Mouse (Mus musculus) stomach, embryonic 14.5 days (tissue): Measurements from ENCODE around the gene Slc25a24. TPM values are rescaled to one million over a fixed set of nuclear protein-coding genes. Genes with fewer than 3 reads are reported as not detected.

Experiments used
- ATAC-seq: fragments of 200-750 bp; cut with Nextera tagmentation; 2 replicates; pipeline ENCODE4 v1.8.0; 2017; ENCODE audit warnings: low read depth, moderate TSS enrichment; ENCODE audit not compliant: insufficient number of reproducible peaks, insufficient read depth, low FRiP score
- H3K27ac ChIP-seq: fragments of 300-500 bp; sonication (generic); 2 replicates; pipeline ENCODE4 v1.5.1; 2014; ENCODE audit warnings: mild to moderate bottlenecking, low read length, moderate library complexity, mixed read lengths
- H3K27me3 ChIP-seq: fragments of 300-500 bp; sonication (generic); 2 replicates; pipeline ENCODE4 v1.6.1; 2014; ENCODE audit warnings: low read length, control low read depth, mixed read lengths; ENCODE audit not compliant: control insufficient read depth, insufficient read depth
- H3K36me3 ChIP-seq: fragments of 300-500 bp; sonication (generic); 2 replicates; pipeline ENCODE4 v1.6.1; 2014; ENCODE audit warnings: mild to moderate bottlenecking, control low read depth, low read length, moderate library complexity, mixed read lengths; ENCODE audit not compliant: control insufficient read depth, insufficient read depth
- H3K4me1 ChIP-seq: fragments of 300-500 bp; sonication (generic); 2 replicates; pipeline ENCODE4 v1.6.1; 2014; ENCODE audit warnings: low read length, control low read depth, mixed read lengths; ENCODE audit not compliant: control insufficient read depth, insufficient read depth
- H3K4me2 ChIP-seq: fragments of 300-500 bp; sonication (generic); replicated peaks from 2 replicates; pipeline ENCODE4 v1.6.1; 2014; ENCODE audit warnings: low read depth, low read length, control low read depth
- H3K4me3 ChIP-seq: fragments of 300-500 bp; sonication (generic); 2 replicates; pipeline ENCODE4 v1.5.1; 2014; ENCODE audit warnings: low read depth, low read length, control low read depth
- H3K9ac ChIP-seq: fragments of 300-500 bp; sonication (generic); replicated peaks from 2 replicates; pipeline ENCODE4 v1.6.1; 2014; ENCODE audit warnings: low read depth, mild to moderate bottlenecking, control low read depth, low read length, moderate library complexity, mixed read lengths
- H3K9me3 ChIP-seq: fragments of 300-500 bp; sonication (generic); 2 replicates; pipeline ENCODE4 v1.6.1; 2016; ENCODE audit warnings: low read depth, low read length, control low read depth; ENCODE audit not compliant: control insufficient read depth
- WGBS: fragments of 180-500 bp; shearing (Covaris S2); extraction: QIAGEN DNeasy Blood & Tissue Kit; methylation state at CpG from one replicate; pipeline ENCODE4 v1.1.7; 2014; 5-methylcytosine and 5-hydroxymethylcytosine counted together
- polyA plus RNA-seq: library from polyadenylated mRNA; unstranded; fragments of >200 nt; fragmentation: Nextera tagmentation; extraction: Ambion mirVana; gene quantifications from 2 replicates; pipeline ENCODE4 v1.2.1, GENCODE M21; 2014

The Slc25a24 gene
- polyA plus RNA-seq, 1 experiment from 2014 or later: 43.8 TPM

DNA sequence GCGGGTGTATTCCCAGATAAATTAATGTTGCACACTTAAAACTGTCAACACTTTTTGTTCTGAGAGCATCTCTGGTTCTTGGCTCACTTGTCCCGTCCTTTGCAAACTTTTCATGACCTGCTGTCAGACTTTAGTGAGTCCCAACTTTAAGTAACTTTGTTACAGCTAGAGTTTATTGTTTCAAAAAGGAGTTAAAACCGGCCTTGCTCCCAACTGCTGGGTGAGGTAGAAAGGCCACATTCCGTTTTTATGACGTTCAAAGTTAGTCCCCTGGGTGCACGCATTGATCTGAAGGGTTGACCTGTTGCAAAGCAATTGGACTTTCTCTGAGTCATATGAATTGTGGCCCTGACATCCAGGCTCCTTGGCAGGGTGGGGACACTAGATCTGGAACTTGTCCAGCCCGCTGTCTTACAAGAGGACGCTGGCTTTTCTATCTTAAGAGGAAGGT is 607 bp downstream of the Slc25a24 start:
- 5% methylated on average over 8 of the region's 8 CpGs for WGBS
- Histone ChIP-seq H3K27ac (peak overlapping the region; percentile 84), H3K9ac (peak overlapping the region; percentile 90), H3K9me3 (no peaks in the 10 kb centered on the region), H3K4me2 (peak overlapping the region; percentile 50), H3K4me3 (peak overlapping the region; percentile 92), H3K4me1 (peaks cover 8% of the 10 kb centered on the region; the same call in 1 of the 2 replicates), H3K27me3 (no peaks in the 10 kb centered on the region), H3K36me3 (no peaks in the 10 kb centered on the region; the same call in 1 of the 2 replicates)
- no peak for ATAC-seq

DNA sequence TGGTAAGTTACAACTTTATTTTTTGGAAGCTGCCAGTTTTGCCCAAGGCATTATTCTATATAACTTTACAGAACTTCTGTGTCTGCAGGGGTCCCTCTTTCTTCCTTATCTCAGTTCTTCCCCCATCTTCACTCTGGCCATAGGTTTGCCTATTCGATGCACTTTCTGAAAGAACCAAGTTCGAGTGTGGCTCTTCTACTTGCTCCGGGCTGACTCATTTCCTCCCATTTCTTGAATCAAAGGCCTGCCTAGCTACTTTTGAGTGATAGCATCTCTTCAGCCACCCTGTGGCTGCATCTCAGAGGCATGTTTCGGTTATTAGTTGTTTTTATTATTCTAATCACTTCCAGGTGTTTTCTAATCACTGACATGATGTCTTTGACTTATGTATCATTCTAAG is 1.1 kb downstream of the Slc25a24 start:
- 37% methylated on average over 4 of the region's 4 CpGs for WGBS
- Histone ChIP-seq H3K36me3 (no peaks in the 10 kb centered on the region; the same call in 1 of the 2 replicates), H3K4me1 (peaks cover 8% of the 10 kb centered on the region; the same call in 1 of the 2 replicates), H3K9me3 (no peaks in the 10 kb centered on the region), H3K27me3 (no peaks in the 10 kb centered on the region), H3K9ac (no peak overlapping the region), H3K4me2 (peak overlapping the region; percentile 50), H3K4me3 (peak overlapping the region; percentile 92), H3K27ac (no peak overlapping the region)
- no peak for ATAC-seq

DNA sequence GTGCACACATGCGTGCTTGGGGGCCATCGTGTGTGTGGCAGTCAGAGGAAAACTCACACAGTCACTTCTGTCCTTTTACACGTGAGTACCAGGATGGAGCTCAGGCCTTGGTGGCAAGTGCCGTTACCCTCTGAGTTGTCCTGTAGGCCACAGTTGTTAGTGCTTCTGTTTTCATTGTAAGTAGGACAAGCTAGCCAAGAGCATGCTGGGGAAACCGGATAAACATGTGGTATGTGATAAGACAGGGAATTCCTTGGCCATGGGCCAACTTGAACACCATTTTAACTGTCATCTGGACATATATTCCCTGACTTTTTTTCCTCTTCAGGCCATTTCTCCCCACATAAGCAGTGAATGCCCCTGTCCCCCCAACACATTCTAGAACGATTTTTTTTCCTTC is 2.6 kb downstream of the Slc25a24 start:
- no peak for ATAC-seq
- no peak overlapping the region for H3K4me2 ChIP-seq
- H3K36me3 ChIP-seq: no peaks in the 10 kb centered on the region; the same call in 1 of the 2 replicates
- H3K9me3 ChIP-seq: no peaks in the 10 kb centered on the region
- 70% methylated on average over 6 of the region's 6 CpGs for WGBS
- no peak overlapping the region for H3K9ac ChIP-seq
- no peaks in the 10 kb centered on the region for H3K27me3 ChIP-seq
- peaks cover 8% of the 10 kb centered on the region; the same call in 1 of the 2 replicates for H3K4me1 ChIP-seq
- H3K4me3 ChIP-seq: no peak overlapping the region
- H3K27ac ChIP-seq: no peak overlapping the region

DNA sequence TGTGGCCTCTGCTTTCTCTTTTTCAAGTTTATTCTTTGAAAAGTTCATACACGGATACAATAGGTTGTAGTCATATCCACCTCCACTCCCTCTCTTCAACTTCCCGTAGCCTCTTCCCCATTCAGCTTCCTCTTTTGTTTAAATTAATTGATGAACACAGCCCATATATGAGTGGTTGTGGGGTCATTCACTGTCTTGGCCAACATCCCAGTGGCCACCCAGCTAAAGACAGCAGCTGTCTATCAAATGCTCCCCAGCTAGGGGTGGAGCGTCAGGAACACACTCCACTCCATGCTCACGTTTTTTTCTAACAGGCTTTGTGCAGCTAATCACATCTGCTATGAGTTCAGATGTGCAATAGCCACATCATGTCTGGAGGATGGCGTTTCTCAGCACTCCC is 6.8 kb downstream of the Slc25a24 start:
- no peak for ATAC-seq
- Histone ChIP-seq H3K9me3 (no peaks in the 10 kb centered on the region), H3K4me2 (no peak overlapping the region), H3K4me3 (no peak overlapping the region), H3K36me3 (no peaks in the 10 kb centered on the region; the same call in 1 of the 2 replicates), H3K9ac (no peak overlapping the region), H3K27ac (no peak overlapping the region), H3K27me3 (no peaks in the 10 kb centered on the region), H3K4me1 (no peaks in the 10 kb centered on the region)
- WGBS: 72% methylated on average over 5 of the region's 5 CpGs

DNA sequence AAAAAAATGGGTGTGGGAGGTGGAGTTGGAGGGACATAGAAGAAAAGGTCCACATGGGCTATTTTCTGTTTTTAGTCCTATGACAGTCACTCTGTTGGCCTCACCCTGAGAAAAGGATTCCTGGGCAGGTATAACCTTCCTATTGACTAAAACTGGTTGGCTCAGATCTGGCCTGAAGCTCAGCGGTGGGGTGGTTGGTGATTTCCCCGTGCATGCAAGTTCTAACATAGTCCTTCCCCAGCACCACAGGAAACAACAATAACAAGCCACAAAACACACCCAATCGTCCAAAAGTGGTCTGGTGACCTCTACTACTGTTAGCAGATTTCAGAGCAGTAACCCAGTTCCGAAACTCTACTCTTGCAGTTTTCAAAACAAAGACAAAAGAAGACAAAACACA is 10.0 kb downstream of the Slc25a24 start:
- no peak overlapping the region for H3K27ac ChIP-seq
- no peaks in the 10 kb centered on the region for H3K27me3 ChIP-seq
- H3K4me3 ChIP-seq: no peak overlapping the region
- no peak overlapping the region for H3K4me2 ChIP-seq
- H3K9me3 ChIP-seq: no peaks in the 10 kb centered on the region
- H3K36me3 ChIP-seq: no peaks in the 10 kb centered on the region; the same call in 1 of the 2 replicates
- no peak for ATAC-seq
- WGBS: 86% methylated on average over 4 of the region's 4 CpGs
- H3K9ac ChIP-seq: no peak overlapping the region
- H3K4me1 ChIP-seq: no peaks in the 10 kb centered on the region

DNA sequence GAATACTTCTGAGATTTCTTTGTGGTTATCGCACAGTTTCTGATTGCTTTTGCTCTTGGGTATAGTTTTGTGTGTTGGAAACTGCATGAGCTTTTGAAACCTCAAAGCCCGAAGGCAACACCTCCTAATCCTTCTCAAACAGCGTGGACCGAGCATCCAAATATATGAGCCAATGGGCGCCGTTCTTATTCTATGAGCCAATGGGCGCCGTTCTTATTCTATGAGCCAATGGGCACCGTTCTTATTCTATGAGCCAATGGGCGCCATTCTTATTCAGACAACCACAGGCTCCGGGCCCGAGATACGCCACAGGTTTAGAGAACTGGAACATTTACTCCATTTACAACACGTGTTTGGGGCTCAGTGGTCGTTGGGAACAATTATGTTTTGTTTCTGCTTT is 11.1 kb downstream of the Slc25a24 start:
- no peaks in the 10 kb centered on the region for H3K4me1 ChIP-seq

DNA sequence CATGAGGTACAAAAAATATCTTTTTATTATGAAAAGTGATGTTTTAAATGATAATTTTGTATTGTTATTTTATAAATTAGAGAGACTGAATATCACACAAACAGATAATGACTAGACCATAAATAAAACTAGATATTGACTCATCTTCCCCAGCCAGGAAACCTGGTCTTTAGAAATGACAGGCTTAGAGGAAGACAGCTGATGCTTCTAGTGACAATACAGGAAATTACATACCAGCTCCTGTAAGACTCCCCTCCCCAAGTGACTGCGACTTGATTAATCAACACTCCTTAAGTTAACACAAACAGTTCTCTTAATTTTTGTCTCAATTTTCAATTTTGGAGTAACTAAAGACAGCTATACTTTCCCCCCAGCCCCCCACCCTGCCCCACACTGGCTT is 12.4 kb downstream of the Slc25a24 start:
- Histone ChIP-seq H3K9me3 (no peaks in the 10 kb centered on the region), H3K4me3 (no peak overlapping the region), H3K9ac (no peak overlapping the region), H3K27me3 (no peaks in the 10 kb centered on the region), H3K27ac (no peak overlapping the region), H3K36me3 (no peaks in the 10 kb centered on the region; the same call in 1 of the 2 replicates), H3K4me2 (no peak overlapping the region), H3K4me1 (no peaks in the 10 kb centered on the region)
- ATAC-seq: no peak
- 91% methylated on average over 1 of the region's 1 CpGs for WGBS

More for the DNA sequence above, 11.1 kb downstream of the Slc25a24 start:
- no peak for ATAC-seq
- H3K36me3 ChIP-seq: no peaks in the 10 kb centered on the region; the same call in 1 of the 2 replicates
- no peaks in the 10 kb centered on the region for H3K27me3 ChIP-seq
- H3K27ac ChIP-seq: no peak overlapping the region
- 95% methylated on average over 15 of the region's 15 CpGs for WGBS
- no peak overlapping the region for H3K9ac ChIP-seq
- H3K4me3 ChIP-seq: no peak overlapping the region
- H3K4me2 ChIP-seq: no peak overlapping the region
- H3K9me3 ChIP-seq: no peaks in the 10 kb centered on the region

DNA sequence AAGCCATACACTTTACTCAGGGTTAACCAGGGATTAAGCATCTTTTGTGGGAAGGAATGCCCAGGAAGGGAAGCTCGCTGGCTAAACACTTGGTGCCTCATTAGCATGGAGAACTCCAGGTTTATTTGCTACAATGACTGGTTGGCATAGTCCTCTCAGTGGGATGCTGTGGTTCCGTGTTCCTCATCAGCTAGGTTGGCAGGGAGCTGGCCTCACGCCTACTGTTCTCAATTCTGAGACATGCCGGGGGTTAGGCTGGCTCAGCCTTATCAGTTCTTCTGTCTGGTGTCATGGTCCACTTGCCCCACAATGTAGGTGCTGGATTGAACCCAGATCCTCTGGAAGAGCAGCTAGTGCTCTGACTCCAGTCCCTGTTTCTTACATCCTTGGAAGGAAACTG is 29.6 kb downstream of the Slc25a24 start:
- Histone ChIP-seq H3K9me3 (no peaks in the 10 kb centered on the region), H3K9ac (no peak overlapping the region), H3K27ac (no peak overlapping the region), H3K27me3 (no peaks in the 10 kb centered on the region), H3K4me3 (no peak overlapping the region), H3K4me1 (no peaks in the 10 kb centered on the region), H3K36me3 (peaks cover 3% of the 10 kb centered on the region; the same call in 1 of the 2 replicates), H3K4me2 (no peak overlapping the region)
- ATAC-seq: no peak
- WGBS: 89% methylated on average over 4 of the region's 4 CpGs

DNA sequence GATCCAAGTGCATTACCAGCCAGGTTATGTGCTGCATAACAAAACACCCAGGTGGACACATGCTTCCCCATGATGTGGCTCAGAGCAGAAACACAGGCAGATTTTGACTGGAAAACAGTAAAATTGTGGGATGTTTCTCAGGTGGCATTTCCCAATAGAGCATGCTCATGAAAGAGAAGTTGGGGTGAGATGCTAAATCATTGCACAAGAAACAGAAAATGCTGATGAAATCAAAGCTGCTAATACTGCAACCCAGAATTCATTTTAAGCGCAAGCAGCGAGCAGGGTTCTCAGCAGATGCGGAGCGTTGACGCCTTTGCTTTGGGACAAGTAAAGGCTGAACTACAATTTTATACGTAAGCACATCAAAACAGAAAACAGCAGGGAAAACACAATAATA is 30.5 kb downstream of the Slc25a24 start:
- Histone ChIP-seq H3K4me3 (no peak overlapping the region), H3K27ac (no peak overlapping the region), H3K36me3 (peaks cover 3% of the 10 kb centered on the region; the same call in 1 of the 2 replicates), H3K27me3 (no peaks in the 10 kb centered on the region), H3K9ac (no peak overlapping the region), H3K9me3 (no peaks in the 10 kb centered on the region), H3K4me1 (no peaks in the 10 kb centered on the region), H3K4me2 (no peak overlapping the region)
- WGBS: 98% methylated on average over 6 of the region's 6 CpGs
- ATAC-seq: no peak
